Mouse (Mus musculus) G1E-ER4 (cell line): Measurements from ENCODE around the gene Ccdc43. TPM values are rescaled to one million over a fixed set of nuclear protein-coding genes. Genes with fewer than 3 reads are reported as not detected.

Experiments used
- GATA1 ChIP-seq: IDR thresholded peaks from one replicate; pipeline ENCODE4 v1.8.0; 2012; ENCODE audit warnings: low read length, inconsistent platforms
- polyA plus RNA-seq: library from polyadenylated mRNA; stranded (reverse); fragments of >175 nt; gene quantifications from 2 replicates; pipeline ENCODE4 v1.2.3, GENCODE M21; 2012

Gene Ccdc43
- polyA plus RNA-seq, 1 experiment, result 11.0 TPM

DNA sequence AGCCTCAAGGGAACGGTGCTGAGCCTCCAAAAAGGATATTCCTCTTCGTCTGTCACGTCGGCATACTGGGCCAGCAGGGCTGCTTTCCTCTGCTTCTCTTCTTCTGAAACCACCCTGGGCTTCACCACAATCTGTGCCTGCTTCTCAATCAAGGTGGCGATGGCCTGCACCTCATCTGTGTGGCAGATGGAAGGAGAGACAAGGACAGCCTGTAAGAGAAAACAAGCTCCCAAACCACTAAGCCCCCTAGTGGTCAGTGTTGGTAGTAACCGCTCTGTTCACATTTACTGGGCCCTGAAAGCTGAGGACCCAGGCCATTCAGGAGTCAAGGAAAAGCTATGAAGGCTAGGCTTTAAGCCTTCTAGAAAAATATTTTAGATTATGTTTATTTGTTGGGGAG is 7.4 kb downstream of the Ccdc43 start:
- no peak for TF ChIP-seq GATA1

DNA sequence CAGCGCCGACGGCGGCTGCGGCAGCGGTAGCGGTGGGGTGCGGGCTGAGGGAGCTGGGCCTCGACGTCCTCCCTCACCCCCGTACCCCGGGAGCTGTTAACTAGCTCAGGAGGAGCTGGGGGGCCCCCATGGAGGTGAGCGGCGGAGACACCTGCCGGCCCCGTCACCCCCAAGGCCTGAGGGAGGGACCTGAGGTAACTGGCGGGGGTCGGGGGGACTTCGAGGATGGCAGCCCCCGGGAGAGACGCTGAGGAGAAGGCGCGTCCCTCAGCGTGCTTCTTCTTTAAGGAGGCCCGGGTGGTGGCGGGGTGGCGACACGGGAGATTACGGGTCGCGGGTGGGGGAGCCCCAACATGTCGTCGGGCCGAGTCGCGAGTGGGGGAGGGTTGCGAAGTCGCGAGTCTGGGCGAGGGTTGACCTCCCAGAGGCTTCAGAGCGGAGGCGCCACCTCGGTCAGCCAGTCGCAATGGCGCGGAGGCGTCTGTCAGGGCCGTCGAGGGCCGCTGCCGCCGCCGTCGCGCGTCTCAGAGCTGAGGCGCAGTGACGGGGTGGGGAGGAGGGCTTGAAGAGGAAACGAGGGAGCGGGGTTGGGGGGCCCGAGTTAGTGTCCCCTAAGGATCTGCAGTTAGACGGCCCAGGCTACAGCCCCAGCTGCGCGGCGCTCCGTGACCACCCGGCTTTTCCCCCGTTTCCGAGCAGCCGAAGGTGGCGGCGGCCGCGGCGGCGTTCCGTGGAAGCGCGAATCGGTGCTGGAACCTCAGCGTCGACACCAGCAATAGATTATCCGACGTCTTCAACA is 31.7 kb downstream of the Ccdc43 start:
- no peak for TF ChIP-seq GATA1

GRCm38 (mm10) chr11:102665151-102665550 is 32.4 kb downstream of the Ccdc43 start:
- no peak for TF ChIP-seq GATA1

DNA sequence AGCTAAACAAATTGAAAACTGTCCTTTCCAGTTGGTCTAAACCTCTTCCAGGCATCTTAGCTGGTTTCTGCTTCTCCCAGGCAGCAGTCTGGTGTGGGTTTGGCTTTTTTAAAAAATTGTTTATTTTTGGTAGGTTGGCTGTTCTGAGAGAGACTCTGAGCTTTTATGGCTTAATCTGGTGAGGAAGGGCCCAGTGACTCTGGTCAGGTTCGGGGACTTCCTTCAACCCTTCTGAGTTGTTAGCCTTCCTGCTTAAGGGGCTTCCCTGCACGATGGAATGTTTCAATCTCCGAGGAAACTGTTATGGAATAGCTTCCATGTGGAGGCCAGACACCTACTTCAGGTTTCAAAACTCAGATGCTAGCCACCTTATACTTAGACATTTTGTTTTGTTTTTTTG is 34.2 kb downstream of the Ccdc43 start, which contains the start of gene Meioc:
Gene Meioc (plus strand): TSS at position 301 of the 400 bp plus-strand sequence.
- TF ChIP-seq GATA1, result no peak

DNA sequence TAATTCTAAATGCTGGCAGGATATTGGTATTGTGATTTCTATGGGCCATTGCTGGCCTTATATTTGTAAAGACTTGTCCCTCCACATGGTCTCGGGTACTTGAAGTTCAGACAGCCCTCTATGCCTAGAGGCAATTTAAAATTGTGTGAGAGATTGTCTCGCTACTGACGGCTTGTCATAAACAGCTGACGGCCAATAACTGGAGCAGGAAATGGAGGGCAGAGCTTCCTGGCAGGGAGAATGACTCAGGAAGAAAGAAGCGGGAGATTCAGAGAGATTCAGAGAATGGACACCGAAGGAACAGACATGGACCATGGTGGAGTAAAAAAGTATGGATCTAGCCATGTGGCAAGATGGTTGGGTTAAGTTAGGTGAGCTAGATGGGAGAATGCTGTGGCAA is 40.7 kb downstream of the Ccdc43 start:
- no peak for TF ChIP-seq GATA1

DNA sequence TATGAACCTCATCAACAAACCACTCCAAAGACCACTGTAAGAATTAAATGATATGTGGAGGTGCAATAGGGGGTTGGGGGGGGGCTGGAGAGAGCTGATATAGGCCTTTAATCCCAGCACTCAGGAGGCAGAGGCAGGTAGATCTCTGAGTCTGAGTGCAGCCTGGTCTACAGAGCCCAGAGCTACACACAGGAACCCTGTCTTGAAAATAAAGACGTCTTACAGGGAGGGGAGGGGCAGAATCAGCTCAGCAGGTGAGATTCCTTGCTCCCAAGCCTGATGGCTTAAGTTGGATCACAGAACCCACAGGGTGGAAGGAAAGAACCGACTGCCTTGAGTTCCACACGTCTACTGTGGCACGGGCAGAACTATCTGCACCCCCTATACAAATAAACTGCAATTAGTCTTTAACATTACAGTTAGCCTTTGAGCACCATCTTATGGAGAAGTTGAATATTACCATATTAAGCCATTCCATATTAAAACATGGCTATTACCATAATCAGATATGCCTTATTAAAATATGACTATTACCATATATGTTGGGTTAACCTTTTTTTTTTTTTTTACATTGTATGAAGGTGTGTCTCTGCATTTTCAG is 41.2 kb downstream of the Ccdc43 start:
- TF ChIP-seq GATA1, result no peak

GRCm38 (mm10) chr11:102655888-102656287 is 41.7 kb downstream of the Ccdc43 start:
- TF ChIP-seq GATA1, result no peak

DNA sequence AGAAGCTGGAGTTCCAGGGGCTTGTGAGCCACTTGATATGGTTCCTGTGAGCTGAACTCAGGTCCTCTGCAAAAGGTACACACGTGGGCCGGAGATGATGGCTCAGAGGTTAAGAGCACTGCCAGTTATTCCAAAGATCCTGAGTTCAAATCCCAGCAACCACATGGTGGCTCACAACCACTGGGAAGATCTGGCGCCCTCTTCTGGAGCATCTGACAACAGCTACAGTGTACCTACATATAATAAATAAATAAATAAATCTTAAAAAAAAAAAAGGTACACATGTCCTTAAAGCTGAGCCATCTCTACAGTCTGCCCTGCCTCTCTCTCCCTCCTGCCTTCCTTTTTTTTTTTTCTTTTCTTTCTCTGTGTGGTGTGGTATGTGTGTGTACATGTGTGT is 44.7 kb downstream of the Ccdc43 start:
- no peak for TF ChIP-seq GATA1

DNA sequence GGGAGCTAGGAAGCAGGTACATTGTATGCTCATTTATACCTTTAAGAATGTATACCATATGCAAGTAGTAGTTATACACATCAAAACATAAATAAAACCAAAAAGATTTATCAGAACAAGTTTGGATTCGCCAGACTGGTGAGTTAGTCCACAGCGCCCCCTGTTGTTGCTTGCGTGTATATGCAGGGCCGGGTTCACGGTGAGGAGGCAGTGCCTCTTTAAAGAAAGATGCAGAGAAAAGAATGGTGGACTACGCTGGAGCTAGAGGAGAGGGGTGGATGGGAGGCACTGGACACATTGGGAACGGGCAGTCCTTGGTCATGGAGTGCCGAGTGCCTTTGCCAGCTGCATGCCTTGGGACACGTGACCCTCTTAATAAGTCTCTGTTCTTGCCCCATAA is 46.2 kb downstream of the Ccdc43 start:
- TF ChIP-seq GATA1, result no peak

- TF ChIP-seq GATA1, result no peak
These were observed 49.7 kb downstream of the Ccdc43 start for GRCm38 (mm10) chr11:102647885-102648284.

DNA sequence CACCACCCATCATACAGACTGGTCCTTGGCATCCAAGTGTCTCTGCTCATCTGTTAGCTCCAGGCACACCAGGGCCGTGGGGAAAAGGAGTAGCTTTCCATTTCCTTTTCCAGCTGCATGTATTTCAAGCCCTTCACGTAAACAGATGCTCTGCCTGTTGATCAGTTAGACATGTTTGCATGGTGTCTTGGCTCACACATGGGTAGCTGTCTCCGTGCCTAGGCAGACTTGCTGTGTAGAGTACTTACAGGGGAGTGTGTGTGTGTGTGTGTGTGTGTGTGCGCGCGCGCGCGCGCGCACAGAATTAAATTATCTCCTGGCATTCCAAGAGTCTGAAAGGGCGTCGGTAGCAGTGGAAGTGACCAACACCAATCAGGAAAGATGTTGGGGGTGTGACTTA is 51.4 kb downstream of the Ccdc43 start:
- TF ChIP-seq GATA1, result no peak

GRCm38 (mm10) chr11:102643891-102644382 is 53.6 kb downstream of the Ccdc43 start:
- no peak for TF ChIP-seq GATA1

DNA sequence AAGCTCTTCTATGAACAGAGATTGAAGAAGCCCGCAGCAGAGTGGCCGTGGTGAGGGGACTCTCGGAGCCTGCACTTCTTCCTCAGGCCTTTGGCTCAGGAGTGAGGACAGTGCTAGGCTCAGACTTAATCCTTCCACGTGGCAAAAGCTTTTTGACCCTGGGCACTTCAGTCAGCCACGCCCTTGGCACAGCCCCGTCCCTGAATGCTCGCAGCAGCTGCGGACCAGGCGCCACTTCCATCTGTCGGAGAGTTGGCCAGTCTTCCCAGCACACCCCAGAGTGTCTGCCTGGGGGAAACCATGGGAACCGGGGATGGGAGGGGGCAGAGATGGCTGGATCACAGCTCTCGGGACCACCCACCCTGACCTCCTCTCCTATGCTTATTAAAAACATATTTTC is 60.7 kb downstream of the Ccdc43 start:
- no peak for TF ChIP-seq GATA1

Other genes with a start within 250 kb of the Ccdc43 start
- gene Itga2b, start 227.7 kb downstream of the Ccdc43 start, polyA plus RNA-seq, result 18.0 and 29.0 TPM in 2 replicates
- gene Gpatch8, start 141.4 kb downstream of the Ccdc43 start, polyA plus RNA-seq, result 11.5 and 15.9 TPM in 2 replicates
- gene Gm11627, start 118.3 kb downstream of the Ccdc43 start, polyA plus RNA-seq, result not detected in 2 replicates
- not detected in 2 replicates for gene Fzd2, start 93.4 kb downstream of the Ccdc43 start, polyA plus RNA-seq
- not detected in 2 replicates for gene Meioc, start 34.1 kb downstream of the Ccdc43 start, polyA plus RNA-seq
- gene Adam11, start 63.7 kb upstream of the Ccdc43 start, polyA plus RNA-seq, result not detected in 2 replicates
- not detected in 2 replicates for gene Gjc1, start 121.9 kb upstream of the Ccdc43 start, polyA plus RNA-seq
- not detected in 2 replicates for gene Higd1b, start 138.1 kb upstream of the Ccdc43 start, polyA plus RNA-seq
- 364 and 388 TPM in 2 replicates for gene Eftud2, start 183.2 kb upstream of the Ccdc43 start, polyA plus RNA-seq
- gene Ccdc103, start 183.4 kb upstream of the Ccdc43 start, polyA plus RNA-seq, result 0.13 and 0.24 TPM in 2 replicates
- gene Fam187a, start 187.4 kb upstream of the Ccdc43 start, polyA plus RNA-seq, result not detected in 2 replicates
- 0.02 TPM in 1 of 2 replicates, not detected in the other for gene Gfap, start 203.1 kb upstream of the Ccdc43 start, polyA plus RNA-seq
- gene Kif18b, start 227.3 kb upstream of the Ccdc43 start, polyA plus RNA-seq, result 32.8 and 39.4 TPM in 2 replicates
- gene C1ql1, start 248.9 kb upstream of the Ccdc43 start, polyA plus RNA-seq, result not detected in 2 replicates